In the genomic region with DNA sequence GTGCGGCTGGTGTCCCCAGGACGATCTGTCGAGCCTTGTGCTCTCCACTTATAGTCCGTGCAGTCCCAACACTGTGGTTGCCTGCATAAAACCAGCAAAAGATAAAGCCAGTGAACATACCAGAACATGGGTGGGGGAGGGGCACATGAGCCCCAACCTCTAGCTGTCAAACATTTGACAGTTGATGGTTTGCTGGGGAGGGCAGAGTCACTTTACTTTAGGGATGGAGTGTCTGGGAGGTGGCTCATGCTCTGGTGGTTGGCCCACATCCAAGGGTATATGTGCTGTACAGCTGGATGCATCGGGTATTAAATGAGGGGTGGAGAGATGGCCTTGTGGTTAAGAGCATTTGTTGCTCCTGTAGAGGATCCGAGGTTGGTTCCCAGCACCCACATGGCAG, we compare ENCODE assay signal across 21 mouse cellular contexts. TPM values are rescaled to one million over a fixed set of nuclear protein-coding genes. Genes with fewer than 3 reads are reported as not detected.
DNase-seq lines count a peak whose midpoint lies in the region; ATAC-seq and TF ChIP-seq lines count a peak whose summit lies in the region.
"Had no signal": no experiment of that assay in that cellular context is flagged by ENCODE, and none has a peak within 500 bp of the region (broad histone marks: within the 10 kb centered on the region; RNA-seq: fewer than 3 reads in every experiment).

No protein-coding gene starts in this region.

- no peaks in the 10 kb centered on the region for H3K27me3 ChIP-seq in liver, embryonic 11.5 days (replicated peaks; ENCODE audit: control insufficient read depth, insufficient read depth, low read length)
- H3K27me3 ChIP-seq in liver, embryonic 12.5 days (replicated peaks): no peaks in the 10 kb centered on the region
- no peaks in the 10 kb centered on the region for H3K27me3 ChIP-seq in liver, postnatal 0 days (ENCODE audit: insufficient read depth, low read length)
- H3K27me3 ChIP-seq: embryonic facial prominence, embryonic 13.5 days; forebrain, embryonic 12.5 days; heart, embryonic 15.5 days; hindbrain, embryonic 13.5 days had no signal

- TF ChIP-seq EP300 in liver, postnatal 0 days (IDR thresholded peaks at IDR 0.05; ENCODE audit: low read depth): peak; percentile 49; the same call in 1 of the 2 replicates

- no peak overlapping the region for H3K27ac ChIP-seq in liver, embryonic 11.5 days (ENCODE audit: low read depth, low read length)
- peak overlapping the region; percentile 46; the same call in 1 of the 2 replicates for H3K27ac ChIP-seq in liver, embryonic 12.5 days
- H3K27ac ChIP-seq in liver, postnatal 0 days (ENCODE audit: low read depth): no peak overlapping the region
- H3K27ac ChIP-seq: embryonic facial prominence, embryonic 13.5 days; forebrain, embryonic 12.5 days; heart, adult 2 months; heart, embryonic 15.5 days; hindbrain, embryonic 13.5 days; hindbrain, postnatal 0 days had no signal

- peak; percentile 34 for DNase-seq in liver
- no peak for DNase-seq in liver, embryonic 11.5 days (ENCODE audit: low spot score)
- DNase-seq in liver, postnatal 0 days: no peak
- DNase-seq in urinary bladder, postnatal 4 days (ENCODE audit: low spot score in 2 of 2): no peak
- DNase-seq in kidney, adult 8-10 months: no peak
- DNase-seq in gastrocnemius, postnatal 14 days: no peak
- DNase-seq: adrenal gland, adult 8-10 months; cerebellum, adult 11 months; cerebellum, adult 8-10 months; cerebellum, postnatal 25 days; gastrocnemius, postnatal 10 days; heart, adult 2 months; heart, postnatal 14 days had no signal

- ATAC-seq in liver, embryonic 11.5 days (replicated peaks; ENCODE audit: low FRiP score): no peak; the same call in 1 of the 2 replicates
- peak; percentile 54 for ATAC-seq in liver, embryonic 12.5 days
- peak; percentile 53 for ATAC-seq in liver, postnatal 0 days
- ATAC-seq: forebrain, embryonic 16.5 days; hindbrain, postnatal 0 days had no signal

- H3K36me3 ChIP-seq in liver, embryonic 11.5 days (ENCODE audit: control insufficient read depth, insufficient read depth, low read length): no peaks in the 10 kb centered on the region
- no peaks in the 10 kb centered on the region for H3K36me3 ChIP-seq in liver, embryonic 12.5 days
- no peaks in the 10 kb centered on the region for H3K36me3 ChIP-seq in liver, postnatal 0 days (replicated peaks; ENCODE audit: insufficient read depth, low read length)
- H3K36me3 ChIP-seq: embryonic facial prominence, embryonic 13.5 days; forebrain, embryonic 12.5 days; heart, embryonic 15.5 days; hindbrain, embryonic 13.5 days had no signal

- H3K9ac ChIP-seq in liver, embryonic 11.5 days (ENCODE audit: low read depth, low read length): no peak overlapping the region
- H3K9ac ChIP-seq in liver, embryonic 12.5 days: no peak overlapping the region
- H3K9ac ChIP-seq in liver, postnatal 0 days (replicated peaks): no peak overlapping the region
- H3K9ac ChIP-seq: embryonic facial prominence, embryonic 13.5 days; forebrain, embryonic 12.5 days; heart, embryonic 15.5 days; hindbrain, embryonic 13.5 days had no signal

- TF ChIP-seq CTCF in liver, postnatal 0 days (IDR thresholded peaks at IDR 0.05; ENCODE audit: low read depth): no peak

- H3K4me1 ChIP-seq in liver, embryonic 11.5 days (replicated peaks; ENCODE audit: control insufficient read depth, insufficient read depth, low read length): peaks cover 5% of the 10 kb centered on the region; the same call in 1 of the 2 replicates
- peaks cover 38% of the 10 kb centered on the region for H3K4me1 ChIP-seq in liver, embryonic 12.5 days
- H3K4me1 ChIP-seq in liver, postnatal 0 days (ENCODE audit: insufficient read depth): peaks cover 5% of the 10 kb centered on the region; the same call in 1 of the 2 replicates
- H3K4me1 ChIP-seq: embryonic facial prominence, embryonic 13.5 days; forebrain, embryonic 12.5 days; hindbrain, embryonic 13.5 days had no signal

- intact Hi-C loops in gastrocnemius, postnatal 14 days (cut with DNase I; ENCODE audit: low total_unique reads): loop anchor here (10.0 kb wide), 1 partner anchor 396 kb away; no protein-coding TSS in a partner anchor

- H3K4me3 ChIP-seq in liver, embryonic 11.5 days (ENCODE audit: low read depth, low read length): no peak overlapping the region
- H3K4me3 ChIP-seq in liver, embryonic 12.5 days: no peak overlapping the region
- H3K4me3 ChIP-seq in liver, postnatal 0 days (ENCODE audit: low read depth, low read length): no peak overlapping the region
- H3K4me3 ChIP-seq: embryonic facial prominence, embryonic 13.5 days; forebrain, embryonic 12.5 days; heart, adult 2 months; heart, embryonic 15.5 days; hindbrain, embryonic 13.5 days had no signal

- H3K4me2 ChIP-seq in liver, embryonic 11.5 days: no peak overlapping the region
- H3K4me2 ChIP-seq in liver, embryonic 12.5 days: peak overlapping the region; percentile 6; the same call in 1 of the 2 replicates
- no peak overlapping the region for H3K4me2 ChIP-seq in liver, postnatal 0 days (ENCODE audit: low read depth, low read length)
- H3K4me2 ChIP-seq: embryonic facial prominence, embryonic 13.5 days; forebrain, embryonic 12.5 days; heart, embryonic 11.5 days; heart, embryonic 15.5 days; hindbrain, embryonic 13.5 days had no signal

- 76% methylated on average over 6 of the region's 6 CpGs for WGBS in liver, embryonic 11.5 days
- WGBS in liver, embryonic 12.5 days (ENCODE audit: insufficient replicate concordance): 60% methylated on average over 6 of the region's 6 CpGs
- 43% methylated on average over 6 of the region's 6 CpGs for WGBS in liver, postnatal 0 days (ENCODE audit: insufficient replicate concordance)

- no peaks in the 10 kb centered on the region for H3K9me3 ChIP-seq in liver, embryonic 11.5 days (ENCODE audit: control insufficient read depth, low read length)
- H3K9me3 ChIP-seq in liver, embryonic 12.5 days (replicated peaks): no peaks in the 10 kb centered on the region
- H3K9me3 ChIP-seq in liver, postnatal 0 days (ENCODE audit: low read length): no peaks in the 10 kb centered on the region
- H3K9me3 ChIP-seq: embryonic facial prominence, embryonic 13.5 days; forebrain, embryonic 12.5 days; heart, embryonic 15.5 days; hindbrain, embryonic 13.5 days had no signal

RNA-seq across cellular contexts. Expression of a gene that starts 15.9 kb away (rescaled TPM):
- polyA plus RNA-seq in liver, embryonic 11.5 days (2014; fragmentation: Nextera tagmentation; extraction: Ambion mirVana): 39.2 and 44.0 TPM in 2 replicates
- 23.6 and 24.2 TPM in 2 replicates for polyA plus RNA-seq in liver, embryonic 12.5 days (2016; fragmentation: Nextera tagmentation; extraction: Ambion mirVana)
- 17.5 and 20.2 TPM in 2 replicates for polyA plus RNA-seq in liver, postnatal 0 days (2015; fragmentation: Nextera tagmentation; extraction: Ambion mirVana)
- 10 to 100 TPM in 1 of 2 experiments, 1 to 10 TPM in 1; 8.7 to 12.4 TPM for total RNA-seq in gastrocnemius, postnatal 14 days (2021)
